Mouse (Mus musculus) stomach, postnatal 0 days (tissue): ENCODE results near the gene Thg1l.

Experiments used
- CTCF ChIP-seq: IDR thresholded peaks from 2 replicates; pipeline ENCODE4 v1.5.1; 2016; ENCODE audit warnings: antibody characterized with exemption, low read depth, mild to moderate bottlenecking, moderate library complexity
- EP300 ChIP-seq: optimal IDR thresholded peaks from 2 replicates; pipeline ENCODE3; 2016; ENCODE audit warnings: antibody characterized with exemption

DNA sequence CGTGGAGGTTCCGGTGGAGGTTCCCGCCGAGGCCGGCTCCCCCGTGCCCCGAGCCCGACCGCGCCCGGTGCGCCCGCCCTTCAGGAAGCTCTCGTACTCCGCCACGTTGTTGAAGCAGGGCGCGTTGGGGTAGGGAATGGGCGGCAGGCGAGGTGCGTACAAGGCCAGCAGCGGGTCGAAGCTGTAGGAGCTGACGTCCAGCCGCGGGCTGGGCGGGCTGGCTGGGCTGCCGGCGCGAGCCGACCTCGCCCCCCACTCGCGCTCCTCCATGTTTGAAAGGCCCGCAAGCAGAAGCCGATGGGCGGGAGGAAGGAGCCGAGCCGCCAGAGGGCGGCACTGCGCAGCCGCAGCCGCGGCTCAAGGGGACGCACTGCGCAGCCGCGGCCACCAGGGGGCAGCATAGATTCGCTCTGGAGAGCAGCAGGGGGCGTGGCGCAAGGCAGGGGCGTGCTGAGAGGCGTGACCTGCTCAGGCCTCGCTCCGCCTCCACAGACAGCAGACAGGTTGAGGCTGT, 10.6 kb downstream of the Thg1l start, which contains the start of gene Lsm11:
- TF ChIP-seq EP300 (no peak), CTCF (peak; percentile 100)
